Mouse (Mus musculus): ENCODE data around the gene Dnm3. TPM values are rescaled to one million over a fixed set of nuclear protein-coding genes. Genes with fewer than 3 reads are reported as not detected.

The Dnm3 gene
- total and polyA plus RNA-seq, 3 experiments = not detected

GRCm38 (mm10) chr1:161980046-161980445, 497.8 kb downstream of the Dnm3 start:
- DNase-seq (ENCODE audit: low read depth, low spot score) = no peak
- no peak overlapping the region for H3K9ac ChIP-seq (ENCODE audit: control insufficient read depth, low read depth, low read length, poor library complexity, severe bottlenecking)
- no peaks in the 10 kb centered on the region for H3K4me1 ChIP-seq (ENCODE audit: control insufficient read depth in 1 of 2, insufficient read depth in 2 of 2, low read length in 2 of 2)
- H3K79me2 ChIP-seq (ENCODE audit: control insufficient read depth, insufficient read depth, low read length, poor library complexity) = no peaks in the 10 kb centered on the region
- H3K9me3 ChIP-seq (replicated peaks; ENCODE audit: insufficient read depth, low read length) = no peaks in the 10 kb centered on the region
- peaks cover 6 to 20% of the 10 kb centered on the region in 2 experiments; a peak in 3 of 4 replicates for H3K27me3 ChIP-seq (ENCODE audit: control insufficient read depth in 1 of 2, insufficient read depth in 2 of 2, low read length in 2 of 2)
- H3K36me3 ChIP-seq (ENCODE audit: control insufficient read depth in 1 of 2, insufficient read depth in 2 of 2, low read length in 2 of 2) = no peaks in the 10 kb centered on the region
- no peak overlapping the region for H3K4me3 ChIP-seq (ENCODE audit: control insufficient read depth in 1 of 2, insufficient read depth in 1 of 2, low read depth in 2 of 2, low read length in 2 of 2)
- TF ChIP-seq RCOR1 (IDR thresholded peaks at IDR 0.05; ENCODE audit: low read depth, low read length) (no peak), KAT2A (conservative IDR thresholded peaks at IDR 0.05; ENCODE audit: low read depth, low read length) (no peak), ZC3H11A (IDR thresholded peaks at IDR 0.05; ENCODE audit: low read depth, low read length) (no peak), USF1 (IDR thresholded peaks at IDR 0.05; ENCODE audit: low read depth, low read length) (no peak)
- no peak overlapping the region for H3K27ac ChIP-seq (ENCODE audit: control insufficient read depth, low read depth, low read length)

- Histone ChIP-seq H3K27me3 (ENCODE audit: control insufficient read depth in 1 of 2, insufficient read depth in 2 of 2, low read length in 2 of 2) (peaks cover 4 to 15% of the 10 kb centered on the region in 2 experiments; a peak in 3 of 4 replicates), H3K79me2 (ENCODE audit: control insufficient read depth, insufficient read depth, low read length, poor library complexity) (no peaks in the 10 kb centered on the region), H3K36me3 (ENCODE audit: control insufficient read depth in 1 of 2, insufficient read depth in 2 of 2, low read length in 2 of 2) (0 out of 4 replicates have a peak, but pooled peaks cover 0 to 4% of the 10 kb centered on the region in 2 experiments), H3K4me3 (ENCODE audit: control insufficient read depth in 1 of 2, insufficient read depth in 1 of 2, low read depth in 2 of 2, low read length in 2 of 2) (no peak within 1 kb of the TSS), H3K9me3 (replicated peaks; ENCODE audit: insufficient read depth, low read length) (no peaks in the 10 kb centered on the region), H3K27ac (ENCODE audit: control insufficient read depth, low read depth, low read length) (no peak within 1 kb of the TSS), H3K4me1 (ENCODE audit: control insufficient read depth in 1 of 2, insufficient read depth in 2 of 2, low read length in 2 of 2) (no peaks in the 10 kb centered on the region), H3K9ac (ENCODE audit: control insufficient read depth, low read depth, low read length, poor library complexity, severe bottlenecking) (no peak within 1 kb of the TSS)
- DNase-seq (ENCODE audit: low read depth, low spot score) = no peak
- TF ChIP-seq NRF1 (IDR thresholded peaks at IDR 0.05; ENCODE audit: insufficient read depth, low read depth, low read length, poor library complexity, severe bottlenecking) = no peak
- TF ChIP-seq ZC3H11A (IDR thresholded peaks at IDR 0.05; ENCODE audit: low read depth, low read length) = no peak
- TF ChIP-seq BHLHE40 (IDR thresholded peaks at IDR 0.05; ENCODE audit: borderline replicate concordance, low read depth, low read length) = no peak
- TF ChIP-seq USF2 (IDR thresholded peaks at IDR 0.05; ENCODE audit: borderline replicate concordance in 1 of 2, insufficient read depth in 1 of 2, low read depth in 1 of 2, low read length in 2 of 2) = no peak
- TF ChIP-seq POLR2AphosphoS5 (IDR thresholded peaks at IDR 0.05; ENCODE audit: borderline replicate concordance, low read depth, low read length) = no peak
- no peak for TF ChIP-seq MYB (IDR thresholded peaks at IDR 0.05; ENCODE audit: low read depth, low read length)
- no peak for TF ChIP-seq TBP (IDR thresholded peaks at IDR 0.05; ENCODE audit: low read depth, low read length)
These were observed 498.3 kb downstream of the Dnm3 start, which contains the start of gene 4930558K02Rik for GRCm38 (mm10) chr1:161979536-161979935. Gene 4930558K02Rik (minus strand): TSS chr1:161979636.

- H3K27ac ChIP-seq (ENCODE audit: control insufficient read depth, low read depth, low read length) = no peak overlapping the region
- TF ChIP-seq SIN3A (IDR thresholded peaks at IDR 0.05; ENCODE audit: low read length) = no peak
- no peak for TF ChIP-seq NELFE (IDR thresholded peaks at IDR 0.05; ENCODE audit: low read depth, low read length)
- TF ChIP-seq HCFC1 (IDR thresholded peaks at IDR 0.05; ENCODE audit: low read depth, low read length) = no peak
- TF ChIP-seq CHD2 (IDR thresholded peaks at IDR 0.05; ENCODE audit: low read length) = no peak
- no peak for TF ChIP-seq TCF12 (IDR thresholded peaks at IDR 0.05; ENCODE audit: low read depth, low read length)
- no peak for TF ChIP-seq MAZ (IDR thresholded peaks at IDR 0.05; ENCODE audit: low read depth, low read length)
- TF ChIP-seq MAFK (IDR thresholded peaks at IDR 0.05; ENCODE audit: borderline replicate concordance, low read depth, low read length) = no peak
- no peak for TF ChIP-seq MXI1 (IDR thresholded peaks at IDR 0.05; ENCODE audit: low read depth, low read length)
- TF ChIP-seq KAT2A (conservative IDR thresholded peaks at IDR 0.05; ENCODE audit: low read depth, low read length) = no peak
- TF ChIP-seq ZNF384 (IDR thresholded peaks at IDR 0.05; ENCODE audit: low read depth, low read length) = no peak
- no peak for TF ChIP-seq MAX (IDR thresholded peaks at IDR 0.05; ENCODE audit: low read length)
- TF ChIP-seq USF1 (IDR thresholded peaks at IDR 0.05; ENCODE audit: low read depth, low read length) = no peak
- no peak for TF ChIP-seq ETS1 (IDR thresholded peaks at IDR 0.05; ENCODE audit: low read depth, low read length)
- no peak for TF ChIP-seq E2F4 (IDR thresholded peaks at IDR 0.05; ENCODE audit: borderline replicate concordance, low read depth, low read length)
- TF ChIP-seq ZKSCAN1 (IDR thresholded peaks at IDR 0.05; ENCODE audit: low read depth, low read length) = no peak
- no peak for TF ChIP-seq ZC3H11A (IDR thresholded peaks at IDR 0.05; ENCODE audit: low read depth, low read length)
- no peak for TF ChIP-seq GATA1 (IDR thresholded peaks at IDR 0.05; ENCODE audit: low read depth, low read length)
- TF ChIP-seq BHLHE40 (IDR thresholded peaks at IDR 0.05; ENCODE audit: borderline replicate concordance, low read depth, low read length) = no peak
- TF ChIP-seq EP300 (IDR thresholded peaks at IDR 0.05; ENCODE audit: low read depth in 1 of 2, low read length in 2 of 2) = no peak
- H3K9ac ChIP-seq (ENCODE audit: control insufficient read depth, low read depth, low read length, poor library complexity, severe bottlenecking) = no peak overlapping the region
- DNase-seq (ENCODE audit: low read depth, low spot score) = no peak
- no peaks in the 10 kb centered on the region for H3K4me1 ChIP-seq (ENCODE audit: control insufficient read depth in 1 of 2, insufficient read depth in 2 of 2, low read length in 2 of 2)
- H3K4me3 ChIP-seq (ENCODE audit: control insufficient read depth in 1 of 2, insufficient read depth in 1 of 2, low read depth in 2 of 2, low read length in 2 of 2) = no peak overlapping the region
- no peaks in the 10 kb centered on the region for H3K79me2 ChIP-seq (ENCODE audit: control insufficient read depth, insufficient read depth, low read length, poor library complexity)
- peaks cover 4 to 10% of the 10 kb centered on the region in 2 experiments; a peak in 3 of 4 replicates for H3K27me3 ChIP-seq (ENCODE audit: control insufficient read depth in 1 of 2, insufficient read depth in 2 of 2, low read length in 2 of 2)
- no peaks in the 10 kb centered on the region for H3K9me3 ChIP-seq (replicated peaks; ENCODE audit: insufficient read depth, low read length)
- H3K36me3 ChIP-seq (ENCODE audit: control insufficient read depth in 1 of 2, insufficient read depth in 2 of 2, low read length in 2 of 2) = 0 out of 4 replicates have a peak, but pooled peaks cover 0 to 4% of the 10 kb centered on the region in 2 experiments
These were observed 499.6 kb downstream of the Dnm3 start for GRCm38 (mm10) chr1:161978173-161978700.
